Mouse (Mus musculus): ENCODE measurements around the gene Gm9913.

Gene Gm9913

DNA sequence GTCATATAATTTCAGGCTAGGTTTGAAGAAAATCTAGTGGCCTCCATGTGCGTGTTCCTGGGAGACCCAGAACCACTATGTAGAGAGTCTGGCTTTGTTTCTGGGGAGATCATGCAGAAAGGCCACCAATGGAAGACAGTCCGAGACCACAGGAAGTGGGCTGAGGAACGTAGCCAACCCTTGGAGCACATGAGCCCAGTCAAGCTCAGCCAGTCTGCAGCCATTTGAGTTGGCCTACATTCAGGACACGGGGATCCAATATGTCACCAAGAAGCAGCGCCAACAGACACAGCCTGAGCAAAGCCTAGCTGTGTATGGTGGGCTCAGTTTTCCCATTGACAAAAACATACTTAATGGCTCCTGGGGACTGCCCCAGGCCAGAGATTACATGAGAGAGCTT is 8.2 kb upstream of the Gm9913 start:
- no peak for DNase-seq (ENCODE audit: low spot score in 2 of 2)

- no peak for DNase-seq (ENCODE audit: low spot score in 2 of 2)
Measured at GRCm38 (mm10) chr2:125498216-125498615, 6.7 kb upstream of the Gm9913 start.

DNA sequence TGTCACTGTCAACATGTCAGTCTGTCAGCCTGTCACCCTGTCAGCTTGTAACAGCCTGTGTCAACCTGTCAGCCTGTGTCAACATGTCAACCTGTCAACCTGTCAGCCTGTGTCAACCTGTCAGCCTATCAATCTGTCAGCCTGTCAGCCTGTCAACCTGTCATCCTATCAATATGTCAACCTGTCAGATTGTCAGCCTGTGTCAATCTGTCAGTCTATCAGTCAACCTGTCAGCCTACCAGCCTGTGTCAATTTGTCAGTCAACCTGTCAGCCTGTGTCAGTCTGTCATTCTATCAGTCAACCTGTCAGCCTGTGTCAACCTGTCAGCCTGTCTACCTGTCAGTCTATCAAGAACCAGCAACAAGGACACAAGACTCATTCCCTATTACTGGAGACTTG is 3.4 kb upstream of the Gm9913 start:
- DNase-seq (ENCODE audit: low spot score in 2 of 2), result no peak

DNA sequence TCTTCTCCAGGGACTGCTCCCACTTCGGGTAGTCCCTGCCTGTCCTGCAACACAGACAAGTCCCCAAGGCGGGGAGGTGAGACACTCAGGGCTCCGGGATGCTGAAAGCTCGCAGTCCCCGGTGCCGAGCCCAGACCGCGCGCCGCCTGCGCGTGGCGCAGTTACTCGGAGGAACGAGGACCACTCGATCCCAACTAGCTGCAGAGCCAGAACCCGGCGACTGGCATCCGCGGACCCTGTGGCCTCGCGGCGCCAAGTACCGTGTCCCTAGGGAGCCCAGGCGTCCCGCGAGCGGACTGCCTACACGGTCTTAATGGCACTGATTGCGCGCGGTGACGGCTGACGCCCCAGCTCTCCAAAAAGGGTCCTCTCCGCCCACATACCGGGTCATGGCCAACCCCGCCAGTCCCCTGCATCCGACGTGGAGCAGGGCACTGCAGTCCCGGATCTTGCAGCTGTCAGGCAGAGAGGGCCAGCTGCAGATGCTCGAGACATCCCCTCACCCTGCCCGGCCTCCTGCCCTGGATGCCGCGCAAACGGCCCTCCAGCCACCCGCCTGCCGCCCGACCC is 942 bp downstream of the Gm9913 start:
- DNase-seq (ENCODE audit: low spot score in 2 of 2), result peak; percentile 59 to 66

DNA sequence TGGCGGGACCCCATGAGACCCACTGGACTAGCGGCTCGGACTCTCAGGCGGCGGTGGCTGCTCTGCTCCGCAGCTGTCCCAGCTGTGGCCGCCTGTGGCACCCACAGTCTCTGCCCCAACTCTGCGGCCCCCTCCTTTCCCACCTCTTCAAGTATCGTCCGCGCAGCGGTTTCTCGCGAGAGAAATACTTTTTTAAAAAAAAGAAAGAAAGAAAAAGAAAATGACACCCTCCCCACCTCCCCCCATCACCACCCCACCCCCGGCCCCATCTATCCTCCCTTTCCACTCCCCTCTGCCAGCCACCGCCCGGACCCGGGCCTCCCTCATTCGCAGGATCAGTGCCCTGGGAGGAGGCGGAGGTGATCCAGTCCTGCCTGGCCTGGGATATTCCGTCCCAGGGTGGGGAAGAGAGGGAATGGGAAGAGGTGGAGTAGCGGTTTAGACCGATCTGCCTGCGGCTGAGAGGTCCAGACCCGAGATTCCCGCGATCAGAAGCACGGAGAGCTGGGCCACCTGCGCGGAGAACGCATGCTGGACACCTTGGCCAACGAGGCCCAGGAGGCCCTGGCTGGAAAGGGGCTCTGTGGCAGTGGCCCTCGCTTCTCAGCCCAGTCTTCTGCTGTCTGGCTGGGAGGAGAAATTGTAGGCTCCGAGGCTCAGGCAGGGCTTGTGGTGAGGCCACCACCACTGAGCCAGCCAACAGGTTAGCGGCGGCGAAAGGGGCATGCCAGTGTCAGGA is 1.6 kb downstream of the Gm9913 start:
- DNase-seq (ENCODE audit: low spot score in 2 of 2), result peak; percentile 78 to 79

GRCm38 (mm10) chr2:125507893-125508292 is 3.0 kb downstream of the Gm9913 start, which contains the start of gene Fbn1:
Gene Fbn1, minus strand, starts transcription at chr2:125507993.
- no peak for DNase-seq (ENCODE audit: low spot score in 2 of 2)

DNA sequence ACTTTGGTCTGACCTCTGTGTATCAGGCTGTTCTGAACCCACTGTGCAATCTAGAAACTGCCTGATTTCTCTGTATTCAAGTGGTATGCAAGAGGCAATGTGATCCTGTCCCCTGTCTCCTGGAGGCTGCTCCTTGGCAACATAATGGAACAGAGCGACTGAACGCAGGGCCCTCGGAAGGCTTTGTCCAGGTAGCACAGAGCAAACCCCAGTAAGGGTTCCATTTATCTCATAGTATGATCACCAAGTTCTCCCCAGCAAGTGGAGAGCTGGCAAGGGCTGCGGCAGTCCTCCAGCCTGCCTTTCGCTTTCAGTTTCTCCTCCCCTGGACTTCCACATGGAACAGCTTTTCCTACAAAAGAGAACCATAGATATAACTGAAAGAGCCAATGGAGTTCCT is 3.5 kb downstream of the Gm9913 start:
- DNase-seq (ENCODE audit: low spot score in 2 of 2), result no peak

DNA sequence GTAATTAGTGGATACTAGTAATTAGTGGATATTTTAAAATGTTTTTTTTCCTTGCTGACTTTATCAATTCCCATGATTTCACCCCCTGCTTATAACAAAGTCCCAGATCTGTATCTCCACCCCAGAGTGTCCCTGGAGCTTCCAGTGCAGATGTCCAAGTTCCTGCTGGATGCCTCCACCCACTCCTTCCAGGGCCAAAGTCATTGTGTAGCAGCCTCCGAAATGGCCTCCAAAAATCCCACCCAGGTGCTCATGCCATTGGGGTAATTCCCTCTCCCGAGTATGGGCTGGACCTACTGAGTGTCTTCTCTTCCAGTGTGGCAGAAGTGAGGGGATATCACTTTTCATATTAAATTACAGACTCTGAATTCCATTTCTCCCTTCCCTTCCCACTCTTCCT is 5.9 kb downstream of the Gm9913 start:
- no peak for DNase-seq (ENCODE audit: low spot score in 2 of 2)

DNA sequence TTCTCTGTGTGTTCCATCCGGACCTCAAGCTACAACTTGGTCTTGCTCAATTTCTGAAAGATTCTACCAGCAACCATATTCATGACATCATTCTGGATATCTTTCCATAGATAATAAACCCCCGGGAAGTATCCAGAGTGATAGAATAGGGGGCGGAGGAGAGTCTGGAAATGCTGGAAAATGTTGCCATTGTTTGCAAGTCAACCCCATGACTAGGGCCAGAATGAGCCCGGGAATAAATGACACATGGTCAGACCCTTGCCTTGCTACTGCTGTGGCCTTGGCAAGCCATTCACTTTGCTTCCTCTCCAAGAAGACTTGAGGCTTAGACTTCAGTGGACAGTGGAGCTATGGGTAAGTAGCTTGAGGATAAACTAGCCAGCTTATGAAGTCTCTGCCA is 7.0 kb downstream of the Gm9913 start:
- no peak for DNase-seq (ENCODE audit: low spot score in 2 of 2)

DNA sequence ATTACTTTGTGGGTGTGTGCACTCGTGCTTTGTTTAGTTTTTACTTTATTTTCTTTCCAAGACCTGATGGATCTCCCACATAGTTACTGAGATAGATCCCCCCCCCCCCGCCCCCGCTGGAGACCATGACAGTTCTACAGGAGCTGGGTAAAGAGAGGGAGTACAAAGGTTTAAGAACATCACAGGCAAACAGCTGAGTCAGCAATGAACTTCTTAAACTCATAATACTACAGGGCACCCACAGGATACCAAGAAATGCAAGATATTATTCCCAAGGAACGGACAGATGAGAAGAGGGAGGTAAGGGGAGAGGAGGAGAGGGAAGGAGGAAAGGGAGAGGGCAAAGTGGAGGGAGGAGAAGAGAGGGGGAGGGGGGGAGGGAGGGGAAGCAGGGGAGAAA is 7.7 kb downstream of the Gm9913 start:
- DNase-seq (ENCODE audit: low spot score in 2 of 2), result no peak

DNA sequence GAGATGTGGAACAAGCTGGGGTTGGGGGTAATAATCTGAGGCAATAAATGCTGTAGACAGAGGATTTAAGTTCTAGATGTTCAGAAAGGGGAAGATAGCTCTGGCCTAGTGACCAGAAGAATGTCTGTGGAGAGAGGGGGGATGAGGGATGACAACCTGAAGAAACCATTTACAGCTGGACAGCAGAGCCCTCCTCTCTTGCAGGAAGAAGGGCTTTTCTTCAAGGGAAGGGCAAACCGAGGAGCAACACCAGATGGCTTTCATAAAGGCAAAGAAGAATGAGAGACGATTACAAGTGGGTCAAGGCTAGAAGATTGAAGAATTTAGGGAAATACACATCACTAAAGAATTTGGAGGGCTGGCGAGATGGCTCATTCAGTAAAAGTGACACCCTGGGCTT is 9.5 kb downstream of the Gm9913 start:
- DNase-seq (ENCODE audit: low spot score in 2 of 2), result no peak

GRCm38 (mm10) chr2:125515291-125516057 is 10.6 kb downstream of the Gm9913 start:
- no peak for DNase-seq (ENCODE audit: low spot score in 2 of 2)

DNA sequence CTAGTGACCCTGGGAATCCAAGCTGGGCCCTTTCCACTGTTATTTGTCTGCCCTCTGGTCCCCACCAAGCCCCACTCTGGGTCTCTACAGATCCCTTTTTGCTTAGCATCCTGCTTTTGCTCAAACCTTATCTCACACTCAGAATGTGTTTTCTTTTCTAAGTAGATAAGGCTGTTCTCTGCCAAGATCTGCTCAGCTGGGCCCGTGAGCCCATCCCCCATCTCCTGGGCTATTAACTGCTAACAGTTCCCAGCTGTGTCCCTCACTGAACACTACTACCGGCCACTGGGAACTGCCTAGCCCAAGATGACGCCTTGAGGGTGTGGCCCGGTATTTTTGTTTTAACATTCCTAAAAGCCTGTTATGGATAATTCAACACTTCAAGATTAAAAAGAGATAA is 11.7 kb downstream of the Gm9913 start:
- peak; percentile 67 to 68 for DNase-seq (ENCODE audit: low spot score in 2 of 2)

- DNase-seq (ENCODE audit: low spot score in 2 of 2), result no peak
Measured at GRCm38 (mm10) chr2:125525484-125525883, 20.6 kb downstream of the Gm9913 start.

GRCm38 (mm10) chr2:125526566-125526965 is 21.7 kb downstream of the Gm9913 start:
- no peak for DNase-seq (ENCODE audit: low spot score in 2 of 2)

DNA sequence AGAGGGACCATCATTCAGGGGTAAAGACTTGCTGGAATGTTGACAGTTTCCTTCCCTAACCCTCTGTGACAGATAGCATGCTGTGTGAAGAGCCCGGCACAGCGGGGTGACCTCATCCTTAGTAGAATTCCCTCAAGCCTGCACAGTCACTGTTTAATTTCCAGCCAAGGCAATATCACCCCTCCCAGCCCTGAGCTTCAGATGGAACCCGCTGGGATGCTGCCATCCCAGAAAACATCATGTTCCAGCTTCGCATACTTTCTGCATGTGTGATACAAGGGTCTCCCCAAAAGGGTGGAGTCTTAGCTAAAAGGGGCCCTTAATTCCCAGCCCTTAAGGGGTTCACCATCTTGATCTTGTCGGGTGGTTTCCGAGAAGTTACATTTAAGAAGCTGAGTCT is 25.8 kb downstream of the Gm9913 start:
- DNase-seq (ENCODE audit: low spot score in 2 of 2), result peak in 1 of 2 experiments; percentile 48

DNA sequence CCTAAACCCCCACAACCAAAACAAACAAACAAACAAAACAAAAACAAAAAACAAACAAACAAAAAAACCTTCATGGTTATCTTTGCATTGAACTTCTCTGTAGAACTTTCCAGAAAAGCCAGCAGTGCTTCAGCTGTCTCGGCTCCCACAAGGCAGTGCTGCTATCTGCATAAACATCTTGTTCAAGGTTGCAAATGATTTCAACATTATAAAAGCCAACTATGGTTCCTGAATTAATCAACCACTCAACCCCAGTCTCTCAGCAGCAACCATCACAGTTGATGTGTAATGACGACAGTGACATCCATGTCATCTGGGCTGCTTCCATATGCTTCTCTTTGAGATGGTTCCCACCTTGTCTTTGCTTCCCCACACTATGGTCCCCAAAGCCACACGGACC is 34.8 kb downstream of the Gm9913 start:
- no peak for DNase-seq (ENCODE audit: low spot score in 2 of 2)

DNA sequence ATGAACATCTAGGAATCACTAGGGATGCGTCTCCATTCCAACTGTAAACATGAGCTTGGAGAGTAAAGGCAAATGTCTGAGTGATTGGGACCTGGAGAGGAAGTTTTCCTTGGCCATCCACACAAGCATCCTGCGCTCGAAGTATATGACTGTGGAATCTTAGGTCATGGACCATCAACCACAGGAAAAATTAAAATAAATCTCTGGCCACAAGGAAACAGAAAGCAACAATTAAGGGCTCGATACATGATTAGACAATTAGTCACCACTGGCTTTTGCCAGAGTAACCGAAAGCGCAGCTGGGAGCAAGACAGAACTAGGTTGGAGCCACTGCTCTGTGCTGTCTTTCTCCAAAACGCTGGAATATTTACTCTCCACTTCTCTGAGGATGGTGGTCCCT is 35.7 kb downstream of the Gm9913 start:
- DNase-seq (ENCODE audit: low spot score in 2 of 2), result no peak

GRCm38 (mm10) chr2:125541451-125541850 is 36.6 kb downstream of the Gm9913 start:
- DNase-seq (ENCODE audit: low spot score in 2 of 2), result no peak

- no peak for DNase-seq (ENCODE audit: low spot score in 2 of 2)
Measured at GRCm38 (mm10) chr2:125543646-125544045, 38.8 kb downstream of the Gm9913 start.

- no peak for DNase-seq (ENCODE audit: low spot score in 2 of 2)
Measured at GRCm38 (mm10) chr2:125544986-125545385, 40.1 kb downstream of the Gm9913 start.

GRCm38 (mm10) chr2:125548806-125549578 is 44.1 kb downstream of the Gm9913 start:
- DNase-seq (ENCODE audit: low spot score in 2 of 2), result no peak

All from urinary bladder, postnatal 4 days (tissue).